Mouse (Mus musculus) adrenal gland, adult 8-10 months (tissue): ENCODE data around the gene Ust. TPM values are rescaled to one million over a fixed set of nuclear protein-coding genes. Genes with fewer than 3 reads are reported as not detected.
A peak's percentile ranks its signal among the peaks of the same experiment; 100 is the strongest.
"Not testable (repeated sequence)": the region's sequence is repeated elsewhere in the genome, so short reads cannot be mapped to it uniquely, and the experiment has no call there.

Experiments
- DNase-seq: peaks from one replicate; pipeline ENCODE4 v3.0.0; 2022
- total RNA-seq, 4 experiments: library from RNA; stranded (reverse); gene quantifications; 2 replicates each; pipeline ENCODE4 v1.2.4; 2022

Ust gene
- 1 to 10 TPM; 3.0 to 6.3 (median 4.9) TPM for total RNA-seq

- peak; percentile 76 for DNase-seq
These were observed at the start of gene Ust for GRCm38 (mm10) chr10:8518141-8519013. Gene Ust, minus strand, starts transcription at chr10:8518825.

DNA sequence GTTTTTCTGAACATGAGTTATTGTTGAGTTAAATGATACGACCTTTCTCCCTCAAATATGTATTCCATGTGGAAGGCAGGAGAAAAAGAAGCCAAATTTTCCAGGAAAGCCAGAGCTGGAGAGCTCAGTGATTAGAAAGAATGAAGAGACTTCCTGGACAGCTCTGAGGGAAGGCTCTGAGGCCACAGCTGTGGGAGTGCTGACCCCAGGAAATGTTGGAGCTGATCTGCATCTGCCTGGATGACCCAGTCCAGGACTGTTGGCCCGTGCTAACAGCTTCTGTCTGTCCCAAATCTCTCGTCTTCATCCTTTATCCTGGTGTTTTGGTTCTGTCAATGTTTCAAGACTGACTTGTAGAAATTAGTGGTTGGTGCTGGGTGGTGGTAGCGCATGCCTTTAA, 42.7 kb upstream of the Ust start:
- no peak for DNase-seq

DNA sequence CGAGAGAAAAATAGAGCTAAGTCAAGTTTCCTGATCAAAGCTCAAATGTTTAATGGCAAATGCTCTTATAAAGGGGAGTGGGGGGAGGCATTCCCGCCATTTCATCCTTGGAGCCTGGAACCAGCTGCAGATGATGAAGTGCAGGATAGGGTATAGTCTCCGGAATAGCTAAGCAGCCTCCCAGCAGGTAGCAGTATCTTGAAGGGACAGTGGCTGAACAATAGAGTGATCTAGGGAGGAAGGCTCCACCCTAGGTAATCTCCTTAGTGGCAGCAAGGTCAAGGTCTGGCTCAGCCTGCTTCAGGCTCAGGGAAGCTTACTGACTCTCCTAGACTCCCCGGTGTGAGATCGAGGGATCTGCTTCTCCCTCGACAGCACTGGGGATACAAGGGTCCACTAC, 40.9 kb upstream of the Ust start:
- DNase-seq = not testable (repeated sequence)

GRCm38 (mm10) chr10:8552239-8552638, 33.6 kb upstream of the Ust start:
- not testable (repeated sequence) for DNase-seq

GRCm38 (mm10) chr10:8551601-8552000, 33.0 kb upstream of the Ust start:
- not testable (repeated sequence) for DNase-seq

DNA sequence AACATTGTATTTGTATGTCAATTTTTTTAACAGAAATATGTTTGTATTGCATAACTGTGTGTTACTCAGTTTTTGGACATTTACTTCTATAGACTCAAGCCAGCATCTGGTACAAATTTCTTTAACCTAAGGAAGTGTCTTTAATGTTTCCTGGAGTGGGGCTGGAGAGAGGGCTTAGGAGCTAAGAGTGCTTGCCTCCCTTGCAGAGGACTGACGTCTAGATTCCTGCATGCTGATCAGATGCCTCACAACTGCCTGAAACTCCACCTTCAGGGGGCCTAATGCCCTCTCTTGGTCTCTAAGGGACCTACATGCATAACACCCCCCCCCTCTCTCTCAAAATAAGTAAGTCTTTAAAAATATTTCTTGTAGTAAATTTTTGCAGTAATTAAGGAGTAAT, 22.9 kb upstream of the Ust start:
- DNase-seq = no peak

- no peak for DNase-seq
These were observed 16.8 kb upstream of the Ust start for GRCm38 (mm10) chr10:8535445-8535844.

DNA sequence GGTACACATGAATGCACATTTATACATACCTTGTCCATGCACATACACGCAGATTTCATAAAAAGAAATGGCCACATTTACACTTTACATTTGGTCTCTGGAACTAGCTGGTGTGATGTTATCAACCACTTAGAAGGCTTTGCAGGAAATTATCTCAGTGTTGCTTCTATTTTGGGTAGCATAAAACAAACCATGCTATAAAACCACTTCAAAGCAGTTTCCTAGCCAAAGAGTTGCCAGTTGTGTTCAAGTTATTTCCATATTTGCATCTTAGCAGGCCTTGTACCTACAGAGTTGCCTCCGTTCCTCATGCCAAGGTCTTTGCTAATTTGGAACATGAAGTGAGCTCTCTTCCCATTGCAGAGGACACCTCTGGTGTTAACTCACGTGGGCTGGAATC, 13.0 kb upstream of the Ust start:
- no peak for DNase-seq

- DNase-seq = no peak
These were observed 12.0 kb upstream of the Ust start for GRCm38 (mm10) chr10:8530505-8531051.

GRCm38 (mm10) chr10:8529173-8529572, 10.5 kb upstream of the Ust start:
- DNase-seq = no peak

GRCm38 (mm10) chr10:8525354-8525753, 6.7 kb upstream of the Ust start:
- no peak for DNase-seq

DNA sequence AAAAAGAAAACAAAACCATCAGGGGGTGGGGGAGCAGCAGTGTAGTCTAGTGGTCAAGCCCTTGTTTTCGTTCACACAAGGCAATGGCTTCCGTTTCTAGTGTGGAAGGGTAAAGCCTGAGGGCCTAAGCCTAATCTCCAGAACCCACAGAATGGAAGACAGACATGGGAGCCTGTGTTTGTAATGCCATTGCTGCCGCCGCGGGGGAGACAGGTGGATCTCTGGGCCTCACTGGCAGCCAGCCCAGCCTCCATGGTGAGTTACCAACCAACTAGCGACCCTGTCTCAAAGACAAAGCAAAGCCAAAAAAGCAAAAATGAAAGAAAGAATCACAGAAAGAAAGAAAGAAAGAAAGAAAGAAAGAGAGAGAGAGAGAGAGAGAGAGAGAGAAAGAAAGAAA, 2.9 kb upstream of the Ust start:
- DNase-seq = no peak

- no peak for DNase-seq
These were observed 2.3 kb upstream of the Ust start for GRCm38 (mm10) chr10:8520766-8521395.

- DNase-seq = peak; percentile 8
These were observed 428 bp upstream of the Ust start for GRCm38 (mm10) chr10:8519014-8519491.

- no peak for DNase-seq
These were observed 959 bp downstream of the Ust start for GRCm38 (mm10) chr10:8517591-8518140.

GRCm38 (mm10) chr10:8516916-8517524, 1.6 kb downstream of the Ust start:
- DNase-seq = no peak

GRCm38 (mm10) chr10:8513690-8514089, 4.9 kb downstream of the Ust start:
- no peak for DNase-seq

- DNase-seq = no peak
These were observed 6.4 kb downstream of the Ust start for GRCm38 (mm10) chr10:8512222-8512621.

- DNase-seq = no peak
These were observed 6.9 kb downstream of the Ust start for GRCm38 (mm10) chr10:8511760-8512159.

DNA sequence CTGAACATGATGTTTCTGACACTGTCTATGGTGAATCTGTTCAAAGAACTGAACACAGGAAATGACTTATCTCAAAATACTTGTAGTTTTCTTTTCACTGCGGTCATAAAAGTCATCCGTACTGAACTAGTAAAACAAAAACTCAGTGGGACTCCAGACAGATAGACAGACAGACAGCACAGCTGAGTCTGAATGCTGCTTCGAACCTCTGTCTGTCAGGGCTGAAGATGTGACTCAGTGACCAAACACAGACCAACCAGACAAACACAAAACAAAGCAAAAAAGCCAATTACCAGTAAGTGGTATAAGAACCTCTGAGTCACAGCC, 12.4 kb downstream of the Ust start:
- no peak for DNase-seq

- DNase-seq = no peak
These were observed 13.0 kb downstream of the Ust start for GRCm38 (mm10) chr10:8505346-8506246.

- no peak for DNase-seq
These were observed 13.8 kb downstream of the Ust start for GRCm38 (mm10) chr10:8504832-8505231.
